Mouse (Mus musculus) midbrain, embryonic 12.5 days (tissue): ENCODE measurements around the gene Alkbh8. TPM values are rescaled to one million over a fixed set of nuclear protein-coding genes. Genes with fewer than 3 reads are reported as not detected.
"Not testable (repeated sequence)": the region's sequence is repeated elsewhere in the genome, so short reads cannot be mapped to it uniquely, and the experiment has no call there.

Source experiments
- ATAC-seq: fragments of 200-750 bp; cut with Nextera tagmentation; 2 replicates; pipeline ENCODE4 v1.8.0; 2017; ENCODE audit warnings: low read depth, moderate TSS enrichment, moderate library complexity; ENCODE audit not compliant: low FRiP score
- H3K27ac ChIP-seq: fragments of 300-500 bp; sonication (generic); replicated peaks from 2 replicates; pipeline ENCODE4 v1.5.1; 2016; ENCODE audit warnings: mild to moderate bottlenecking
- H3K27me3 ChIP-seq: fragments of 300-500 bp; sonication (generic); 2 replicates; pipeline ENCODE4 v1.6.1; 2016; ENCODE audit warnings: mild to moderate bottlenecking
- H3K36me3 ChIP-seq: fragments of 300-500 bp; sonication (generic); 2 replicates; pipeline ENCODE4 v1.6.1; 2016
- H3K4me1 ChIP-seq: fragments of 300-500 bp; sonication (generic); 2 replicates; pipeline ENCODE4 v1.6.1; 2016
- H3K4me2 ChIP-seq: fragments of 300-500 bp; sonication (generic); replicated peaks from 2 replicates; pipeline ENCODE4 v1.6.1; 2016; ENCODE audit warnings: mild to moderate bottlenecking, moderate library complexity
- H3K4me3 ChIP-seq: fragments of 300-500 bp; sonication (generic); 2 replicates; pipeline ENCODE4 v1.5.1; 2016; ENCODE audit warnings: mild to moderate bottlenecking
- H3K9ac ChIP-seq: fragments of 300-500 bp; sonication (generic); replicated peaks from 2 replicates; pipeline ENCODE4 v1.6.1; 2016; ENCODE audit warnings: mild to moderate bottlenecking, moderate library complexity
- H3K9me3 ChIP-seq: fragments of 300-500 bp; sonication (generic); 2 replicates; pipeline ENCODE4 v1.6.1; 2016; ENCODE audit warnings: mild to moderate bottlenecking
- WGBS: fragments of 180-500 bp; shearing (Covaris S2); methylation state at CpG from one replicate; pipeline ENCODE4 v1.1.7; 2016; 5-methylcytosine and 5-hydroxymethylcytosine counted together
- polyA plus RNA-seq: library from polyadenylated mRNA; unstranded; fragments of >200 nt; fragmentation: Nextera tagmentation; extraction: Ambion mirVana; gene quantifications from 2 replicates; pipeline ENCODE4 v1.2.1, GENCODE M21; 2016

Gene Alkbh8
- 50.7 and 53.0 TPM in 2 replicates for polyA plus RNA-seq

DNA sequence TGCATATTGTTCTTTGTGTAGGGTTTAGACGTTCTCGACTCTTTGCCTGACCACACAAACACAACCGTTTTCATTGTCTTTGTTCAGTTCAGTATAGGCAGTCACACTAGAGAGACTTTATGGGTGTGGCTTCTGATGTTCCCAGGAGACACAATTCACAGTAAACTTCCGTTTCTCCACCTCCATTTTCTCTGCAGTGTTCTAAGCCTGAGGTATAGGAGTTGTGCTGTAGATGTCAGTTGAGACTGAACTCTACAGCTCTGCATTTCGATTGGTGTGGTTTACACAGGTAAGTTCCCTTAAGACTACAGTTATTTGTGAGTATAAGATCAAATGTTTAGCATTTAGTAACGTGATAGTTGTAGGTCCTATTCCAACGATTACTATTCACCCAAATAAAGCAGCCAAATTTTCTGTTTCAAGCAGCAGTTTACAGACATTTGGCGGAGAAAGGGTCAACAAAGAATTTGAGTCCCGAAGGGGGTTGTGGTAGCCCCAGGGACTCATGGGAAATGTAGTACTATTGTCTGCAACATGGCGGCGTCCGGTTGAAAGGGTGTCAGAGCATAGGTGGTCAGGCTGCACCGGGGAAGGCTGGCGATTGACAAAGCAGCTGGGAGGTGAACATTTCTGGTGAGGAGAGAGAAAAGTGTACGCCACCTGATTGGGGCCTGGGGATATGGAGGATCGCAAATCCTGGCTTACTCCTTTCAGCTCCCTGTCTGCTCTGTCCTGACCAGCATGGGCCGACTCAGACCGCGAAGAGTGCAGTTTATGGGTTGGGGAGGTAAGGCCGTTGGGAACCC is at the start of gene Alkbh8:
TSS of gene Alkbh8 (plus strand) at position 179 of the 806 bp plus-strand sequence.
- Histone ChIP-seq H3K9me3 (no peaks in the 10 kb centered on the region), H3K27ac (peak within 1 kb of the TSS; percentile 80), H3K9ac (peak within 1 kb of the TSS; percentile 77), H3K27me3 (no peaks in the 10 kb centered on the region), H3K4me2 (peak within 1 kb of the TSS; percentile 63), H3K4me1 (0 out of 2 replicates have a peak, but pooled peaks cover 3% of the 10 kb centered on the region), H3K36me3 (peaks cover 12% of the 10 kb centered on the region; the same call in 1 of the 2 replicates), H3K4me3 (peak within 1 kb of the TSS; percentile 65)
- 1% methylated on average over 20 of the region's 20 CpGs for WGBS
- ATAC-seq, result peak; percentile 97

DNA sequence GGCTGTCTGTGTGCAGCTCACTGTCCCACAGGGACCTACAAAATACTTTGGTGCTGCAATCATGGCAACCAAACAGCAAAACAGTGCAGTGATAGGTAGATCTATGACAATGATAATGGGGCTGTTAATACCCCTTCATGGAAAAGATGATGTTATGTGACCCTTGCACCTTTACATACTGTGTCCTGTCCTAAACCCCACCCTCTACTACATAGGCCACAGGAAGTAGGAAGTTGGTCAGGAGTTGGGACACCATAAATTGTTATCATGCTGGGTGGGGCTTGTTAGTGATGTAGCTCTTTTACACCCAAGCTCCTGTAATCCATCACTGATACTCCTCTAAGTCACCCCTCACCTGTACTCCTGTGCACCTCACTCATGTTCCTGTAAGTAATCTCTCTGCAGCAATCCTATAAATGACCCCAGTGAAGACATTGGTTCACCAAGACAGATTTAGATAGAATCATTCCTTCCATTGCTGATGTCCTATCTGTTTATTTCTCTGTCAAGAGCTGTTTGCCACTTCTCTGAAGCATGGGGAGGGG is 25.6 kb upstream of the Alkbh8 start:
- no peak for ATAC-seq
- H3K27ac ChIP-seq, result no peak overlapping the region
- peaks cover 21% of the 10 kb centered on the region for H3K9me3 ChIP-seq
- no peaks in the 10 kb centered on the region for H3K4me1 ChIP-seq
- H3K4me2 ChIP-seq, result no peak overlapping the region
- H3K27me3 ChIP-seq, result no peaks in the 10 kb centered on the region
- H3K36me3 ChIP-seq, result no peaks in the 10 kb centered on the region
- no peak overlapping the region for H3K9ac ChIP-seq
- no peak overlapping the region for H3K4me3 ChIP-seq

DNA sequence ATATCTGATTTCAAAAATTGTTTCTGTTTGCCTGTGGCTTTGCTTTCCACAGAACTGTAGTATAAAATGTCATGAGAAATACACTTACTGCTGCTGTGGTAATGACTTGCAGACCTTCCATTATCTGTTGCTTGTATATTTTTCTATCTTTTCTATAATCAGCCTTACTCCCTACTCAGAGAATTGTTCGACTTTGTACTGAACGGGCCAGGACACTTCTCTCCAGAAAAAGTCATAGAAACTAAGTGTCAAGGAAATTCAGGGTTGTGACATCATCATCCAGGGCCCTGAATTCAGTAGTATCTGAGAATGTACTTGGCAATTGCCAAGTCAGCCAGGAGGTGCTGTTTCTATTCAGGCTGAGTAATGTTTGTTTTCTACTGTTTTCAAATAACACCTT is 24.9 kb upstream of the Alkbh8 start:
- no peak overlapping the region for H3K9ac ChIP-seq
- no peaks in the 10 kb centered on the region for H3K27me3 ChIP-seq
- H3K4me2 ChIP-seq, result no peak overlapping the region
- WGBS, result 79% methylated on average over 2 of the region's 2 CpGs
- no peaks in the 10 kb centered on the region for H3K4me1 ChIP-seq
- peaks cover 21% of the 10 kb centered on the region for H3K9me3 ChIP-seq
- no peak overlapping the region for H3K4me3 ChIP-seq
- H3K27ac ChIP-seq, result no peak overlapping the region
- H3K36me3 ChIP-seq, result no peaks in the 10 kb centered on the region
- no peak for ATAC-seq

DNA sequence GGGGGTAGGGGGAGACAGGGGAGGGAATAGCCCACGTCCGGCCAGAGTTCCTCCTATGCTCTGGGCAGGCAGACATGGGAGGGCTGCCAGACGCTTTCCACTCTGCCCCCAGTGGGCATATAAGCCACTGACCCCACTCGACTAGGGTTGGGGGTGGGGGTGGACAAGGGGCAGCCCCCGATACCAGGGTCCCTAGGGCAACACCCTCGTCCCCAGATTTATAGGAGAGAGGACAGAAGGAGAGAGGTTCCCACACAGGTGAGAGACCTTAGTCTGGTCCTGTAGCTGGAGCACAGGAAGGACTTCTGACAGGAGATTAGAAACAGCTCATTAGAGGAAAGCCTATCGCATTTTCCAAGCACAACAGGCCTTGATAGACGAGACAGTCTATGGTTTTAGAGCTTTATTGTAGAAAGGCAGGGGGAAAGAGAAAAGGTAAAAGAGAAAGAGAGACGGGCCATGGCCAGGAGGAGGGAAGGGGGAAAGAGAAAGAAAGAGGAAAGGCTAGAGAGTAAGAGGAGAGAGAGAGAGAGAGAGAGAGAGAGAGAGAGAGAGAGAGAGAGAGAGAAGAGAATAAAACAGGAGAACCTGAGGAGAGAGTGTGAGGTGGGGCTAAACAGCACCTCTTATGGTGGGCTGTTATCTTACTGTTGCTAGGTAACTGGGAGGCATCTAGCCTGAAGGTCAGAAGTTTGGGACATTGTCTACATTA is 7.4 kb upstream of the Alkbh8 start:
- not testable (repeated sequence) for H3K27me3 ChIP-seq, H3K9ac ChIP-seq, H3K4me2 ChIP-seq, H3K4me1 ChIP-seq, H3K4me3 ChIP-seq, H3K36me3 ChIP-seq, H3K27ac ChIP-seq, H3K9me3 ChIP-seq, ATAC-seq
- 66% methylated on average over 9 of the region's 9 CpGs for WGBS

DNA sequence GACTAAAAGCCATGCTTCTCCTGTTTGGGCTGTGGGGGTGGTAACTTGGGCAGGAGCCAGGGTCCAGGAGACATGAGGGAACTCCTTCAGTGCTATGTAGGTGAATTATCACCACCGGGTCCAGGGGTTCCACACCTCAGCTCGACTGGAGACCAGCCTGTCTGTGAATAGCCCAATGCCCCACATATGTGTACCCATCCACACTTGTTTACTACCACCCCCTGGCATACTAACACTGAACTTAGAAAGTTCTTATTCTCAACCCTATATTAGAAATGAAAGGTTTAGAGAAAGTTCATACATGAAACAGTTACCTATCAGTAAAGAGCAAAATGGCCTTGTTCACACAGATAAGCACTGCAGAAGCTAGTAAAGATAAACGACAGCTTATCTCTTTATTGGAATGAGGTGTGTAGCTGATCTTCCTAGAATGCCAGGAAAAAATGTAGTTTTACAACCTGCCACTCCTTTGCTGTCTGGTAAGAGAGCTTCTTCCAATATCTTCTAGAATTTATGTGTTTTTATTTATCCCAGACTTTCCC is 6.8 kb upstream of the Alkbh8 start:
- Histone ChIP-seq H3K9ac (no peak overlapping the region), H3K4me3 (no peak overlapping the region), H3K27me3 (no peaks in the 10 kb centered on the region), H3K4me1 (no peaks in the 10 kb centered on the region), H3K4me2 (no peak overlapping the region), H3K27ac (no peak overlapping the region), H3K36me3 (no peaks in the 10 kb centered on the region), H3K9me3 (no peaks in the 10 kb centered on the region)
- WGBS, result 74% methylated on average over 3 of the region's 3 CpGs
- ATAC-seq, result no peak

DNA sequence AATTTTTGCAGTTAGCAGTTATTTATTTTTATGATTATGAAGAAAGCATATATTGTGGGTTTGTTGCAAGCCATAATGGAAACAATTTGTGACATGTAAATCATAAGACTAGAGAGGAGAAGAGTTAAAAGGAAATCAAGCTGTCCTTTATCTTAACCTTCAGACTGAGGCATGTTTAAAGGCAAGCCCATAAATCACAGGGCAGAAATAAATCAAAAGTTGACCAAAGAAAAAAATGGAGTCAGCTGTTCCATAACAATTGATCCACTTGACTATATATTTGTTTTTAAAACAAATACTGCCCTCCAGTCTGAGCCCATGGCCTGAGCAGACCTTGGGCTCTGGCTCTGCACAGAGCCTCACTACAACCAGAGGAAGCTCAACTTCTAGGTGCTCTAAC is 4.6 kb upstream of the Alkbh8 start:
- H3K27ac ChIP-seq, result no peak overlapping the region
- ATAC-seq, result no peak

DNA sequence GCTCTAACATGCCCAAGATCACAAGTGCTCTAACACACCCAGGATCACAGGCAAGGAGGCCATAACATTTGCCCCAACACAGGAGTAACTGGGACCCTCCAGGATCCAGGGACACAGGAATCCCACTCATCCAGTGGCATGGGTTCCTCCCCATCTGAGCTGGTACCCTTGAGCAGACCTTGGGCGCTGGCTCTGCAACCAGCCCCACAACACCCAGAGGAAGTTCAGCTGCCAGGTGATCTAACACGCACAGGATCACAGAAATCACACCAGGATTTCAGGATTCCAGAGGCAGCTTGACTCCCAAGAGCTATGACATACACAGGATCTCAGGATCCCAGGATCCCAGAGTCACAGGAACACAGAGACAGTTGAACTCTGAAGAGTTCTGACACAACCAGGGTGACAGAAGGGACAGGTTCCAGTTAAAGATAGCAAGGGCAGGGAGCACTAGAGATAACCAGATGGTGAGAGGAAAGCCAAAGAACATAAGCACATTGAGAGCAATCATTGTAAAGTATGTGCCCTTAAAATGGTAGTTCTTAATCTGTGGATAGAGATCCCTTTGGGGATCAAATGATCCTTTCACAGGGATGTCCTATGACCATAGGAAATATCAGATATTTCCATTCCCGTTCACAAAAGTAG is 4.1 kb upstream of the Alkbh8 start:
- WGBS, result 91% methylated on average over 3 of the region's 3 CpGs
- no peak for ATAC-seq
- Histone ChIP-seq H3K9ac (no peak overlapping the region), H3K27ac (no peak overlapping the region), H3K4me3 (no peak overlapping the region), H3K36me3 (no peaks in the 10 kb centered on the region), H3K9me3 (no peaks in the 10 kb centered on the region), H3K27me3 (no peaks in the 10 kb centered on the region), H3K4me2 (no peak overlapping the region), H3K4me1 (no peaks in the 10 kb centered on the region)

More for the DNA sequence above, 4.6 kb upstream of the Alkbh8 start:
- Histone ChIP-seq H3K9ac (no peak overlapping the region), H3K4me2 (no peak overlapping the region), H3K4me1 (no peaks in the 10 kb centered on the region), H3K36me3 (no peaks in the 10 kb centered on the region), H3K9me3 (no peaks in the 10 kb centered on the region), H3K27me3 (no peaks in the 10 kb centered on the region), H3K4me3 (no peak overlapping the region)

DNA sequence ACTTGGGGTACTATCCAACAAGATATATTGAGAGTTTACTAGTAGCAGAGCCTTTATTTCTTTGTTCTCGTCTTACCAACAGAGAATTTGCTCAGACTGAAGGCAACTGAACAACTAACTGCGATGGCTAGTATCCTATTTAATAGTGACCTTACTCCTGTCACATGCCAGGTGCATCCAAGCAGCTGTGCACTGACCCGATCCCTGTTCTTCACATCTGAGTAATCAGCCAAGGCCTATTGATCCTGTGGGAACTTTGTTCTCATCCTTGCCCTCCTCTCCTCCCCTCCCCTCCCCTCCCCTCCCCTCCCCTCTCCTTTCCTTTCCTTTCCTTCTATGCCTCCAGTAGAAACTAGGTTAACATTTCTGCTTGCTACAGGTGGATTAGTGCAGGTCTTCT is 1.7 kb downstream of the Alkbh8 start:
- no peak overlapping the region for H3K27ac ChIP-seq
- 86% methylated on average over 3 of the region's 3 CpGs for WGBS
- 0 out of 2 replicates have a peak overlapping the region, but pooled peaks have one; percentile 14 for H3K4me3 ChIP-seq
- H3K36me3 ChIP-seq, result peaks cover 19% of the 10 kb centered on the region
- no peak for ATAC-seq
- no peaks in the 10 kb centered on the region for H3K9me3 ChIP-seq
- no peak overlapping the region for H3K9ac ChIP-seq
- H3K27me3 ChIP-seq, result no peaks in the 10 kb centered on the region
- H3K4me1 ChIP-seq, result 0 out of 2 replicates have a peak, but pooled peaks cover 3% of the 10 kb centered on the region
- H3K4me2 ChIP-seq, result peak overlapping the region; percentile 63

DNA sequence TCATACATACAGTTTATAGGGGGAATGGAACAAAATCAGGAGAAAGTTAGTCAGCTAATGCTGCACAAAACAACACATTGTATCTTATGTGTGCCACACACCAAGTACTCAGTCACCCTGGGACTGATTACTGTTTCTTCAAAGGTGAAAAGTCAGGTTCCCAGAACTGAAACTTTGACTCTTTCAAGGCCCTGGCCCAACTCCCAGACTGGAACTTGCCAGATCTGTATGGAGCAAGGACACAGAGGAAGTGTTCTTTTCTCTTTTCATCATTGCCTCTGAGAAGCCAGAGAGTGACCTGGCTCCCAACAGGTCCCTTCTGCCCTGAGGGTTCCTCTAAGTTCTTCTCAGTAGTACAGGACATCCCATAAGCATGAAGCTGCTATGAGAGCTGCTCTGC is 10.2 kb downstream of the Alkbh8 start:
- Histone ChIP-seq H3K9me3 (no peaks in the 10 kb centered on the region), H3K4me3 (no peak overlapping the region), H3K4me1 (no peaks in the 10 kb centered on the region), H3K9ac (no peak overlapping the region), H3K27ac (no peak overlapping the region), H3K4me2 (no peak overlapping the region), H3K27me3 (no peaks in the 10 kb centered on the region), H3K36me3 (peaks cover 51% of the 10 kb centered on the region)
- ATAC-seq, result no peak

DNA sequence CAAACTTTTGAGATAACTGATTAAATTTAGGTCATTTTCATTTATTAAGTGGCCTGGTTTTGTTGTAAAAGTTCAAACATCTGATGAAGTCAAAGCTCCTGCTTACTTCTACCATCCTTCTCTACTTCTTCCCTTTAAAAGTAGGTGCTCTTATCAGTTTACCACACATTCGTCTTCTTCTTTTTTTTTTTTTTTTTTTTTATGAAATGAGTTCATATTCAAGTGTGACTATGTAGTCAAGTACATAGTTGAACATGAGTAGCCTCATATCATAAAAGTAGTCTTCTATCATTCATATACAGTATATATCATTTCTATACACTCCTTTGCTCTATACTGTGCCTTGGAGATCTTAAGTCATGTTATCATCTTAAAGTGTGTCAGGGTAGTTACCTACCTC is 11.0 kb downstream of the Alkbh8 start:
- H3K9me3 ChIP-seq, result no peaks in the 10 kb centered on the region
- no peak overlapping the region for H3K4me3 ChIP-seq
- H3K9ac ChIP-seq, result no peak overlapping the region
- H3K4me1 ChIP-seq, result no peaks in the 10 kb centered on the region
- H3K4me2 ChIP-seq, result no peak overlapping the region
- H3K36me3 ChIP-seq, result peaks cover 55% of the 10 kb centered on the region
- no peaks in the 10 kb centered on the region for H3K27me3 ChIP-seq
- WGBS, result 78% methylated on average over 1 of the region's 1 CpGs
- ATAC-seq, result no peak
- no peak overlapping the region for H3K27ac ChIP-seq

DNA sequence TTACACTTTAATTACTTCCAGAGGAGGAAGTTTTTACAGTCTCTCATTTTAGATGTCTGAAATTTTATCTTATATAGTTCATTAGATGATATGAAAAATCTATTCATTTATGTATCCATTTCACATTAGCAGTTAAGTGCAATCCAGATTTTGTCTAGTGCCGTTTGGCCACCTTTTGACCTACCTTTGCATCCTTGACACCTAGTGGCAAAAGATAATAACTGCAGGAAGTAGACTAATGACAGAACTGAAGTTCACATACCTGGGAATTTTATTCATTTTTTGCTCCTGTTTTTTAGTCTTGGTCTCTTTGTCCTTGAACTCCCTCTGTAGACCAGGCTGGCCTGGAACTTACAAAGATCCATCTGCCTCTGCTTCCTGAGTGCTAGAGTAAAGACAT is 15.1 kb downstream of the Alkbh8 start:
- H3K9ac ChIP-seq, result no peak overlapping the region
- WGBS, result 87% methylated on average over 1 of the region's 1 CpGs
- H3K36me3 ChIP-seq, result peaks cover 51% of the 10 kb centered on the region
- no peak overlapping the region for H3K4me2 ChIP-seq
- ATAC-seq, result no peak
- no peak overlapping the region for H3K27ac ChIP-seq
- H3K9me3 ChIP-seq, result no peaks in the 10 kb centered on the region
- no peak overlapping the region for H3K4me3 ChIP-seq
- H3K4me1 ChIP-seq, result no peaks in the 10 kb centered on the region
- no peaks in the 10 kb centered on the region for H3K27me3 ChIP-seq

DNA sequence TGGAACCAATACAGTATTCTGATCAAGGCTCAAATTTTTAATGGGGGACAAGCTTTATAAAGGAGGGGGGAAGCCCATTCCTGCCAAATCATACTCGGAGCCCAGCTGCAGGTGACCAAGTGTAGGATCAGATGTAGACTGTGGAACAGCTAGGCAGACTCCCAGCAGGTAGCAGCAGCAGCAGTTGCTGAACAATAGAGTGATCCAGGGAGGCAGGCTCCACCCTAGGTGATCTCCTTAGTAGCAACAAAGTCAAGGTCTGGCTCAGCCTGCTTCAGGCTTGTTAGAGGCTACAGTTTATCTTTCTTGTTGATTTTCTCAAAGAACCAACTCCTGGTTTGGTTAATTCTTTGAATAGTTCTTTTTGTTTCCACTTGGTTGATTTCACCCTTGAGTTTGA is 41.4 kb downstream of the Alkbh8 start:
- not testable (repeated sequence) for H3K4me1 ChIP-seq, H3K4me2 ChIP-seq, H3K9me3 ChIP-seq, H3K27me3 ChIP-seq, H3K9ac ChIP-seq, H3K4me3 ChIP-seq, H3K27ac ChIP-seq, ATAC-seq
- WGBS, result 52% methylated on average over 1 of the region's 1 CpGs
- H3K36me3 ChIP-seq, result peaks cover 21% of the 10 kb centered on the region
